Mouse (Mus musculus): ENCODE results near the gene 4933407L21Rik. TPM values are rescaled to one million over a fixed set of nuclear protein-coding genes. Genes with fewer than 3 reads are reported as not detected.

The 4933407L21Rik gene
- polyA plus RNA-seq, 1 experiment from 2014 or later: 0.26 TPM

DNA sequence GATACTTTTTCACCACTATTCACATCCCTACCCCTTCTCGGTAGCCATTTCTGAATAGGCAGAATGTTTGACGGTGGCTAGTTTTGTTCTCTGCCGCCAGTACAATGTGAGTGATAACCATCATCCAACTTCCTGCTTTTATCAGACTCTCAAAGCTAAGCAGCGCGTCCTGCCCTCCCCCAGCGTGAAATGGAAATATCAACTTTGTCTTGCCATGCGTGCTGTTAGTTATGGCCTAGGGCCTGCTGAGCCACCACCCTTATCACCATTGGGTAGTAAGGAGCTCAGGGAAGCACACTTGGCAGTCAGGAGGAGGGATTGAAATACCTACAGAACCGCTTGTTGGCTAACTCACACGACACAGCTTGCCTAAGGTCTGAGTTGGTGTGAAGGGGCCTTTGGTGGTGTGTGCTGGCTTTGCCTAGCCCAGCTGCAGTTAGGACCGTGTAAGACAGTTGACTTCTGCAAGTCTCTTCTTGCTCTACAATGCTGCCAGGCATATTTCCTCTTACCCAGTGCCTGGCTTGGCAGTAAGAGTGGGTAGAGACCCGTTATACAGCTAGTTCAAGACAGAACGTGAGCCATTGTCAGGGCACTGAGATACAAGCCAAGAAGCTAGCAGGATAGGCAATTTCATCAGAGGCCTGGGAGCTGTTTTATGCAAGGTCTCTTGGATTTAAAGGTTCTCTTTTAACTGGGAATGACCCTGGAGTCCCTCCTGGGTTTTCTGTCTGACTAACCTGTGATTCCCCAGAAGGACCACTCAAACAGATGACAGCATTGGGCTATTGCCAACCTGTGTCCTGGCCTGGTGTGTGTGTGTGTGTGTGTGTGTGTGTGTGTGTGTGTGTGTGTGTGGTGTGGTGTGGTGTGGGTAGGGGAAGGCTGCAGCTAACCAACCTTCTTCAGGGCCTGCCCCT is 31.2 kb upstream of the 4933407L21Rik start:
- H3K9ac ChIP-seq (ENCODE audit: low read length): peak overlapping the region; percentile 28; the same call in 1 of the 2 replicates
- no peaks in the 10 kb centered on the region for H3K27me3 ChIP-seq (ENCODE audit: control insufficient read depth, insufficient read depth, low read length)
- peak overlapping the region; percentile 9 to 89; a peak in 3 of 4 replicates for H3K27ac ChIP-seq (replicated peaks in 1 of 2; ENCODE audit: control insufficient read depth in 1 of 2, insufficient read depth in 1 of 2, low read depth in 2 of 2, low read length in 2 of 2)
- H3K4me1 ChIP-seq (ENCODE audit: control insufficient read depth in 2 of 2, insufficient read depth in 2 of 2, low read length in 2 of 2): peaks cover 56 to 67% of the 10 kb centered on the region in 2 experiments
- no peaks in the 10 kb centered on the region for H3K36me3 ChIP-seq (ENCODE audit: control insufficient read depth, insufficient read depth, low read length)
- no peak for ATAC-seq (ENCODE audit: insufficient number of reproducible peaks, insufficient read depth, low FRiP score, low read depth)
- H3K4me2 ChIP-seq (ENCODE audit: low read length): peak overlapping the region; percentile 88
- no peaks in the 10 kb centered on the region for H3K9me3 ChIP-seq (ENCODE audit: control insufficient read depth, low read length)
- H3K4me3 ChIP-seq (ENCODE audit: control insufficient read depth in 1 of 2, insufficient read depth in 1 of 2, low read depth in 1 of 2, low read length in 2 of 2): peak overlapping the region in 1 of 2 experiments; percentile 95; a peak in 1 of 4 replicates
- 46% methylated on average over 12 of the region's 12 CpGs for WGBS

- 44% methylated on average over 8 of the region's 8 CpGs for WGBS
- peaks cover 67 to 78% of the 10 kb centered on the region in 2 experiments for H3K4me1 ChIP-seq (ENCODE audit: control insufficient read depth in 2 of 2, insufficient read depth in 2 of 2, low read length in 2 of 2)
- no peak overlapping the region for H3K4me3 ChIP-seq (ENCODE audit: control insufficient read depth in 1 of 2, insufficient read depth in 1 of 2, low read depth in 1 of 2, low read length in 2 of 2)
- peak overlapping the region; percentile 40 to 89; a peak in 3 of 4 replicates for H3K27ac ChIP-seq (replicated peaks in 1 of 2; ENCODE audit: control insufficient read depth in 1 of 2, insufficient read depth in 1 of 2, low read depth in 2 of 2, low read length in 2 of 2)
- no peaks in the 10 kb centered on the region for H3K9me3 ChIP-seq (ENCODE audit: control insufficient read depth, low read length)
- peak overlapping the region; percentile 88 for H3K4me2 ChIP-seq (ENCODE audit: low read length)
- ATAC-seq (ENCODE audit: insufficient number of reproducible peaks, insufficient read depth, low FRiP score, low read depth): no peak
- peak overlapping the region; percentile 34; the same call in 1 of the 2 replicates for H3K9ac ChIP-seq (ENCODE audit: low read length)
- H3K27me3 ChIP-seq (ENCODE audit: control insufficient read depth, insufficient read depth, low read length): no peaks in the 10 kb centered on the region
- peaks cover 4% of the 10 kb centered on the region for H3K36me3 ChIP-seq (ENCODE audit: control insufficient read depth, insufficient read depth, low read length)
Observed at GRCm38 (mm10) chr1:85897901-85898760, 30.2 kb upstream of the 4933407L21Rik start.

- peaks cover 11% of the 10 kb centered on the region for H3K36me3 ChIP-seq (ENCODE audit: control insufficient read depth, insufficient read depth, low read length)
- H3K9ac ChIP-seq (ENCODE audit: low read length): peak overlapping the region; percentile 34; the same call in 1 of the 2 replicates
- H3K27ac ChIP-seq (replicated peaks in 1 of 2; ENCODE audit: control insufficient read depth in 1 of 2, insufficient read depth in 1 of 2, low read depth in 2 of 2, low read length in 2 of 2): peak overlapping the region; percentile 40 to 89; a peak in 2 of 4 replicates
- no peak for ATAC-seq (ENCODE audit: insufficient number of reproducible peaks, insufficient read depth, low FRiP score, low read depth)
- no peak overlapping the region for H3K4me3 ChIP-seq (ENCODE audit: control insufficient read depth in 1 of 2, insufficient read depth in 1 of 2, low read depth in 1 of 2, low read length in 2 of 2)
- H3K4me2 ChIP-seq (ENCODE audit: low read length): 0 out of 2 replicates have a peak overlapping the region, but pooled peaks have one; percentile 88
- no peaks in the 10 kb centered on the region for H3K9me3 ChIP-seq (ENCODE audit: control insufficient read depth, low read length)
- WGBS: 61% methylated on average over 12 of the region's 12 CpGs
- no peaks in the 10 kb centered on the region for H3K27me3 ChIP-seq (ENCODE audit: control insufficient read depth, insufficient read depth, low read length)
- H3K4me1 ChIP-seq (ENCODE audit: control insufficient read depth in 2 of 2, insufficient read depth in 2 of 2, low read length in 2 of 2): peaks cover 69 to 79% of the 10 kb centered on the region in 2 experiments
Observed at GRCm38 (mm10) chr1:85898761-85899387, 29.4 kb upstream of the 4933407L21Rik start.

GRCm38 (mm10) chr1:85899388-85899761 is 28.9 kb upstream of the 4933407L21Rik start:
- Histone ChIP-seq H3K9me3 (ENCODE audit: control insufficient read depth, low read length) (no peaks in the 10 kb centered on the region), H3K4me3 (ENCODE audit: control insufficient read depth in 1 of 2, insufficient read depth in 1 of 2, low read depth in 1 of 2, low read length in 2 of 2) (no peak overlapping the region), H3K27me3 (ENCODE audit: control insufficient read depth, insufficient read depth, low read length) (no peaks in the 10 kb centered on the region), H3K36me3 (ENCODE audit: control insufficient read depth, insufficient read depth, low read length) (peaks cover 16% of the 10 kb centered on the region), H3K9ac (ENCODE audit: low read length) (no peak overlapping the region), H3K4me2 (ENCODE audit: low read length) (no peak overlapping the region), H3K27ac (replicated peaks in 1 of 2; ENCODE audit: control insufficient read depth in 1 of 2, insufficient read depth in 1 of 2, low read depth in 2 of 2, low read length in 2 of 2) (no peak overlapping the region; a peak in 1 of 4 replicates), H3K4me1 (ENCODE audit: control insufficient read depth in 2 of 2, insufficient read depth in 2 of 2, low read length in 2 of 2) (peaks cover 69 to 76% of the 10 kb centered on the region in 2 experiments)
- ATAC-seq (ENCODE audit: insufficient number of reproducible peaks, insufficient read depth, low FRiP score, low read depth): no peak

- H3K36me3 ChIP-seq (ENCODE audit: control insufficient read depth, insufficient read depth, low read length): peaks cover 30% of the 10 kb centered on the region
- no peaks in the 10 kb centered on the region for H3K27me3 ChIP-seq (ENCODE audit: control insufficient read depth, insufficient read depth, low read length)
- peak overlapping the region; percentile 45 for H3K9ac ChIP-seq (ENCODE audit: low read length)
- H3K4me2 ChIP-seq (ENCODE audit: low read length): peak overlapping the region; percentile 23
- WGBS: 37% methylated on average over 7 of the region's 7 CpGs
- no peak for ATAC-seq (ENCODE audit: insufficient number of reproducible peaks, insufficient read depth, low FRiP score, low read depth)
- no peaks in the 10 kb centered on the region for H3K9me3 ChIP-seq (ENCODE audit: control insufficient read depth, low read length)
- no peak overlapping the region for H3K4me3 ChIP-seq (ENCODE audit: control insufficient read depth in 1 of 2, insufficient read depth in 1 of 2, low read depth in 1 of 2, low read length in 2 of 2)
- H3K4me1 ChIP-seq (ENCODE audit: control insufficient read depth in 2 of 2, insufficient read depth in 2 of 2, low read length in 2 of 2): peaks cover 74 to 80% of the 10 kb centered on the region in 2 experiments
- peak overlapping the region; percentile 46 to 71 for H3K27ac ChIP-seq (replicated peaks in 1 of 2; ENCODE audit: control insufficient read depth in 1 of 2, insufficient read depth in 1 of 2, low read depth in 2 of 2, low read length in 2 of 2)
Observed at GRCm38 (mm10) chr1:85900521-85901333, 27.6 kb upstream of the 4933407L21Rik start.

DNA sequence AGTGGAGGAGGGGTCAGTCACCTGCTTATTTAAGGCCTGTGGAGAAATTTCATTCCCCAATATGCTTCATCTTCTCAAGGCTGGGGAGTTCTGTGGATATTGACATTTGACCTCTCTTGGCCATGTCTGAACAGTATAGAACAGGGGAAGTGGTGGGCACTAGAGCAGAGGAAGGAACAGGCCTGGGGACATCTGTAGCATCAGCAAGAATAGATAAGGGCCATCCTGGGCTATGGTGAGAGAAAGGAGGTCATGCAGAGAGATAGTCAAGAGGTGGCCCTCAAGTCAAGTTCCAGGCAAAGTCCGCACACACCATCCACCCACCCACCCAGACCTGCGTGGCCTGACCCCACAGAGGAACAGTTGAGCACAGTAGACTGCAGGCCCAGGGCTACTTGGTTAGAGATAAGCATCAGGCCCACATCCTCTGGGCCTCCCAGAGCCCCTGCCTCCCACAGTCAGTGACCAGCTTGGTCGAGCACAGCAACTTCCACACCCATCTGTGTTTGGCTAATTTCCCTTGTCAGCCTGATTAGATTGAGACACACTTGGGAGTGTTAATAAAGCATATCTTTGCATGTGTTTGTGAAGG is 26.7 kb upstream of the 4933407L21Rik start:
- Histone ChIP-seq H3K27me3 (ENCODE audit: control insufficient read depth, insufficient read depth, low read length) (no peaks in the 10 kb centered on the region), H3K4me1 (ENCODE audit: control insufficient read depth in 2 of 2, insufficient read depth in 2 of 2, low read length in 2 of 2) (peaks cover 76 to 80% of the 10 kb centered on the region in 2 experiments), H3K27ac (replicated peaks in 1 of 2; ENCODE audit: control insufficient read depth in 1 of 2, insufficient read depth in 1 of 2, low read depth in 2 of 2, low read length in 2 of 2) (peak overlapping the region; percentile 6 to 71), H3K9me3 (ENCODE audit: control insufficient read depth, low read length) (no peaks in the 10 kb centered on the region), H3K4me3 (ENCODE audit: control insufficient read depth in 1 of 2, insufficient read depth in 1 of 2, low read depth in 1 of 2, low read length in 2 of 2) (no peak overlapping the region), H3K4me2 (ENCODE audit: low read length) (peak overlapping the region; percentile 42), H3K36me3 (ENCODE audit: control insufficient read depth, insufficient read depth, low read length) (peaks cover 39% of the 10 kb centered on the region), H3K9ac (ENCODE audit: low read length) (0 out of 2 replicates have a peak overlapping the region, but pooled peaks have one; percentile 45)
- peak; percentile 48; the same call in 1 of the 2 replicates for ATAC-seq (ENCODE audit: insufficient number of reproducible peaks, insufficient read depth, low FRiP score, low read depth)
- 26% methylated on average over 3 of the region's 3 CpGs for WGBS

All from heart, embryonic 14.5 days (tissue).